Comparison of ENCODE assay signal across 11 mouse cellular contexts in genomic region chr10:63060406-63060805, GRCm38 (mm10). TPM values are rescaled to one million over a fixed set of nuclear protein-coding genes. Genes with fewer than 3 reads are reported as not detected.
DNase-seq lines count a peak whose midpoint lies in the region; TF ChIP-seq lines count a peak whose summit lies in the region.
"Had no signal": no experiment of that assay in that cellular context is flagged by ENCODE, and none has a peak within 500 bp of the region (broad histone marks: within the 10 kb centered on the region; RNA-seq: fewer than 3 reads in every experiment).

No protein-coding gene starts in this region.

- peak overlapping the region; percentile 14 for H3K4me3 ChIP-seq in gastrocnemius, adult 2 months
- H3K4me3 ChIP-seq in small intestine, adult 2 months (ENCODE audit: low read depth, low read length) = no peak overlapping the region
- no peak overlapping the region for H3K4me3 ChIP-seq in hindbrain, embryonic 10.5 days
- H3K4me3 ChIP-seq: midbrain, embryonic 12.5 days had no signal

- H3K4me1 ChIP-seq in small intestine, adult 2 months (ENCODE audit: control insufficient read depth, insufficient read depth, insufficient read length, low read length) = peaks cover 30% of the 10 kb centered on the region; the same call in 1 of the 2 replicates
- peaks cover 17% of the 10 kb centered on the region; the same call in 1 of the 2 replicates for H3K4me1 ChIP-seq in hindbrain, embryonic 10.5 days (replicated peaks)

- peak overlapping the region; percentile 71 for H3K27ac ChIP-seq in gastrocnemius, adult 2 months
- peak overlapping the region; percentile 87 for H3K27ac ChIP-seq in small intestine, adult 2 months (ENCODE audit: insufficient read depth, low read depth, low read length)
- no peak overlapping the region for H3K27ac ChIP-seq in hindbrain, embryonic 10.5 days
- H3K27ac ChIP-seq: midbrain, embryonic 12.5 days had no signal

- intact Hi-C loops in gastrocnemius, adult 2 months (cut with DNase I) = no loop called here
- intact Hi-C loops in heart, postnatal 10 days (cut with DNase I) = no loop called here

- H3K9me3 ChIP-seq in hindbrain, embryonic 10.5 days = no peaks in the 10 kb centered on the region
- H3K9me3 ChIP-seq: midbrain, embryonic 12.5 days had no signal

- no peaks in the 10 kb centered on the region for H3K27me3 ChIP-seq in small intestine, adult 2 months (ENCODE audit: control insufficient read depth, insufficient read depth, low read length)
- no peaks in the 10 kb centered on the region for H3K27me3 ChIP-seq in hindbrain, embryonic 10.5 days (ENCODE audit: insufficient read depth, poor library complexity, severe bottlenecking)
- H3K27me3 ChIP-seq: midbrain, embryonic 12.5 days had no signal

- H3K36me3 ChIP-seq in small intestine, adult 2 months (ENCODE audit: control insufficient read depth, insufficient read depth, low read length) = 0 out of 2 replicates have a peak, but pooled peaks cover under 1% of the 10 kb centered on the region
- H3K36me3 ChIP-seq in hindbrain, embryonic 10.5 days = no peaks in the 10 kb centered on the region
- H3K36me3 ChIP-seq: midbrain, embryonic 12.5 days had no signal

- TF ChIP-seq CTCF in gastrocnemius, adult 2 months (IDR thresholded peaks at IDR 0.05) = no peak
- TF ChIP-seq CTCF in small intestine, adult 2 months (IDR thresholded peaks at IDR 0.05; ENCODE audit: extremely low read depth, insufficient read length, insufficient replicate concordance, low read depth, low read length) = no peak

- 15% methylated on average over 11 of the region's 11 CpGs for WGBS in small intestine, adult 2 months
- 88% methylated on average over 11 of the region's 11 CpGs for WGBS in hindbrain, embryonic 10.5 days

- no peak for TF ChIP-seq POLR2A in small intestine, adult 2 months (IDR thresholded peaks at IDR 0.05; ENCODE audit: low read depth, low read length)

- DNase-seq in gastrocnemius, adult 2 months = peak; percentile 31
- no peak for DNase-seq in gastrocnemius, postnatal 10 days
- DNase-seq in heart, postnatal 10 days = peak; percentile 29 to 30
- peak; percentile 89 to 91 for DNase-seq in kidney, postnatal 36 days
- no peak for DNase-seq in right cerebral cortex, postnatal 36 days (ENCODE audit: low spot score in 2 of 2)
- no peak for DNase-seq in hindbrain, embryonic 10.5 days (ENCODE audit: low spot score)
- no peak for DNase-seq in neural tube, embryonic 10.5 days (ENCODE audit: extremely low spot score, low spot score)
- DNase-seq: cerebellum, postnatal 14 days; right cerebral cortex, adult 18-20 months had no signal

RNA-seq across cellular contexts. Expression of gene Pbld1, which starts 0.4 kb away (rescaled TPM):
- total RNA-seq in gastrocnemius, adult 2 months (2021) = 1 to 10 TPM in 1 of 2 experiments, under 1 TPM in 1; 0.66 to 1.1 TPM
- under 1 TPM; 0.56 to 0.75 TPM for total RNA-seq in gastrocnemius, postnatal 10 days (2021)
- total RNA-seq in heart, postnatal 10 days (2021) = under 1 TPM; 0.60 to 0.92 TPM
- polyA plus RNA-seq in small intestine, adult 2 months (2012; rRNA removed) = 4.7 and 6.7 TPM in 2 replicates
- polyA plus RNA-seq in hindbrain, embryonic 10.5 days (2016; fragmentation: Nextera tagmentation; extraction: Ambion mirVana) = 1.6 and 2.0 TPM in 2 replicates

RNA-seq across cellular contexts. Expression of gene Pbld2, which starts 36.3 kb away (rescaled TPM):
- total RNA-seq in gastrocnemius, adult 2 months (2021) = 1 to 10 TPM; 2.8 to 5.4 TPM
- 1 to 10 TPM; 1.2 to 1.6 TPM for total RNA-seq in gastrocnemius, postnatal 10 days (2021)
- total RNA-seq in heart, postnatal 10 days (2021) = 1 to 10 TPM; 2.7 to 2.9 TPM
- 21.8 and 34.1 TPM in 2 replicates for polyA plus RNA-seq in small intestine, adult 2 months (2012; rRNA removed)
- 0.52 and 0.88 TPM in 2 replicates for polyA plus RNA-seq in hindbrain, embryonic 10.5 days (2016; fragmentation: Nextera tagmentation; extraction: Ambion mirVana)

RNA-seq across cellular contexts. Expression of gene Hnrnph3, which starts 36.4 kb away (rescaled TPM):
- total RNA-seq in gastrocnemius, adult 2 months (2021) = 10 to 100 TPM; 21.6 to 25.4 TPM
- 10 to 100 TPM; 15.9 to 24.0 TPM for total RNA-seq in gastrocnemius, postnatal 10 days (2021)
- total RNA-seq in heart, postnatal 10 days (2021) = 10 to 100 TPM; 31.1 to 32.6 TPM
- polyA plus RNA-seq in small intestine, adult 2 months (2012; rRNA removed) = 2.7 and 9.4 TPM in 2 replicates
- polyA plus RNA-seq in hindbrain, embryonic 10.5 days (2016; fragmentation: Nextera tagmentation; extraction: Ambion mirVana) = 193 and 201 TPM in 2 replicates

RNA-seq across cellular contexts. Expression of gene Atoh7, which starts 39.0 kb away (rescaled TPM):
- not detected for total RNA-seq in gastrocnemius, adult 2 months (2021)
- under 1 TPM; 0.14 to 0.32 TPM for total RNA-seq in gastrocnemius, postnatal 10 days (2021)
- not detected for total RNA-seq in heart, postnatal 10 days (2021)
- 0.08 TPM in 1 of 2 replicates, not detected in the other for polyA plus RNA-seq in small intestine, adult 2 months (2012; rRNA removed)
- polyA plus RNA-seq in hindbrain, embryonic 10.5 days (2016; fragmentation: Nextera tagmentation; extraction: Ambion mirVana) = 0.16 and 0.41 TPM in 2 replicates

Comparison
In these comparisons a context has a peak if more than half of its experiments do, and no peak if none do; other contexts are left out.
1. DNase-seq: peak in gastrocnemius, adult 2 months (single experiment), heart, postnatal 10 days (2 of 2) and kidney, postnatal 36 days (2 of 2); none in gastrocnemius, postnatal 10 days (single experiment), right cerebral cortex, postnatal 36 days (0 of 2), hindbrain, embryonic 10.5 days (single experiment) and neural tube, embryonic 10.5 days (single experiment).